Mouse (Mus musculus) layer of hippocampus, adult 2 months (tissue): ENCODE measurements at regions not wholly inside any gene's neighbourhood (a gene's known extent, or its start where the extent isn't known, plus 50 kb on each side); places are given as distances from the start of the nearest gene placed in this dataset.

Experiments
- DNase-seq, 2 experiments: peaks; one replicate each; pipeline ENCODE4 v3.0.0; 2022; ENCODE audit warnings: low spot score in 2 of 2
- H3K27ac ChIP-seq: fragments of 200-600 bp; 2 replicates; pipeline ENCODE4 v1.8.1; 2022
- H3K4me3 ChIP-seq: fragments of 200-600 bp; 2 replicates; pipeline ENCODE4 v1.8.1; 2022; ENCODE audit warnings: mild to moderate bottlenecking
- CTCF ChIP-seq: fragments of 200-600 bp; conservative IDR thresholded peaks from 2 replicates; pipeline ENCODE4 v1.8.1; 2022; ENCODE audit warnings: antibody characterized with exemption, mild to moderate bottlenecking, moderate library complexity

- no peak for TF ChIP-seq CTCF
Measured at GRCm38 (mm10) chr1:14485746-14486145, 1607.4 kb downstream of the 4930444P10Rik start.

GRCm38 (mm10) chr1:14484121-14484916 is 1608.8 kb downstream of the 4930444P10Rik start:
- no peak for TF ChIP-seq CTCF
- H3K4me3 ChIP-seq, result no peak overlapping the region
- DNase-seq, result peak in 1 of 2 experiments; percentile 13
- no peak overlapping the region for H3K27ac ChIP-seq

More at GRCm38 (mm10) chr1:14485746-14486145, 1607.4 kb downstream of the 4930444P10Rik start:
- H3K4me3 ChIP-seq, result no peak overlapping the region
- DNase-seq, result no peak
- H3K27ac ChIP-seq, result no peak overlapping the region

DNA sequence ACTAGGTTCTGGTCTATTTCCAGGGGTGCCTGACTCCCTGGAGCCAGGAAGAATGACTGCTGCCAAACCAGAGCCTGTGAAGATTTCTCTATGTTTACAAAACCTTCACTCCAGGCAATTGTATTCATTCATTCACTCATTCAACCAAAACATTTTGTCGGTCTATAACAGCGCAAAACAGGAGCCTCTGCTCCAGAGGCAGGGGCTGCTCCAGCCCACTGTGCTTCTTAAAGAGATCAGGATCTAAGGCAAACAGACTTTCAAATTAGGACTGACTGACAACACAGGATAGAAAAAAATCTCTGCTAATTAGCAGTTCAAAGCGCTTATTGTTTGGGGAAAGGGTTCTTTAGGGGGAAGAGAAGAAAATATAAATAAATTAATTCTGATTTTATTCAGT is 1620.8 kb downstream of the 4930444P10Rik start:
- Histone ChIP-seq H3K27ac (no peak overlapping the region), H3K4me3 (no peak overlapping the region)
- no peak for DNase-seq
- no peak for TF ChIP-seq CTCF

GRCm38 (mm10) chr1:14471551-14471950 is 1621.6 kb downstream of the 4930444P10Rik start:
- Histone ChIP-seq H3K27ac (no peak overlapping the region), H3K4me3 (no peak overlapping the region)
- no peak for TF ChIP-seq CTCF
- no peak for DNase-seq

GRCm38 (mm10) chr1:14464788-14465482 is 1628.2 kb downstream of the 4930444P10Rik start:
- no peak overlapping the region for H3K4me3 ChIP-seq
- H3K27ac ChIP-seq, result no peak overlapping the region
- TF ChIP-seq CTCF, result no peak
- no peak for DNase-seq

- TF ChIP-seq CTCF, result no peak
- no peak for DNase-seq
- H3K27ac ChIP-seq, result no peak overlapping the region
- H3K4me3 ChIP-seq, result no peak overlapping the region
Measured at GRCm38 (mm10) chr1:14462496-14462895, 1630.6 kb downstream of the 4930444P10Rik start.

GRCm38 (mm10) chr1:14460811-14461210 is 1632.3 kb downstream of the 4930444P10Rik start:
- DNase-seq, result no peak
- H3K27ac ChIP-seq, result no peak overlapping the region
- TF ChIP-seq CTCF, result no peak
- no peak overlapping the region for H3K4me3 ChIP-seq

DNA sequence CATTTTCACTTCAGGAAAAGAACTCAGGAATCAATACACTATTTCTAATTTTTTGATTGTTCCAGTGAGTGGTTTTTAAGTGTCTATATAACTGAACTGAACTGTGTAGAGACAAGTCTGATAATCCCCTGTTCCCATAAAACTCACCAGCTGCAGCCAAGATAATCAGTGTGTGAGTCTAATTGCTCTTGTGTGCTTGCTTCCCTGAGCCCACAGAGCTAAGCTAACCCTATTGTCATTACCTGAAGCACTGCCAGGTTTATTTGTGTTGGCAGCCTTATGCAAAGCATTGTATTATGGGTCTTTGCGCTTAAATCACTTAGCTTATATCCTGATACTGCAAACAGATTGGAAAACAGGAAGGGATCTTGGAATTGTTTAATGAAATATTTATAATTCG is 1663.8 kb downstream of the 4930444P10Rik start:
- Histone ChIP-seq H3K4me3 (no peak overlapping the region), H3K27ac (no peak overlapping the region)
- no peak for DNase-seq
- TF ChIP-seq CTCF, result no peak

DNA sequence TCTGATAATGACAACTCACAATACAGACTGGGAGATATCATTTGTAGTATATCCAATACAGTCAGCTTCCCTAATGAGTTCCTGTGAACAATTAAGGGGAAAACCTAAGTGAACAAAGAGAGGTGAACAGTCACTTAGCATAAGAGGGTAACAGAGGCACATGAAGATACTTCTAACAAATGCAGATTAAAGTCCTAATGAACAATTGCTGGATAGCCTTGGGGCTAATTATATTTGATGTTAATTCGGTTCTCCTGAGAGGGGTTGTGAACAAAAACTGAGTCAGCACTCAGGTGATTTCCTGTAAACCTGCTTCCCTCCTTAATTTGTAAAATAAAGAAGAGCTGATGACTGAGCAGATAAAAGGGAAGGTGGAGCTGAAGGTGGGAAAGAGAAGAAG is 1672.1 kb downstream of the 4930444P10Rik start:
- no peak for DNase-seq
- H3K4me3 ChIP-seq, result no peak overlapping the region
- no peak for TF ChIP-seq CTCF
- no peak overlapping the region for H3K27ac ChIP-seq

GRCm38 (mm10) chr1:14413826-14414445 is 1679.2 kb downstream of the 4930444P10Rik start:
- no peak overlapping the region for H3K4me3 ChIP-seq
- no peak for DNase-seq
- H3K27ac ChIP-seq, result no peak overlapping the region
- no peak for TF ChIP-seq CTCF

GRCm38 (mm10) chr1:14369957-14370833 is 1722.9 kb downstream of the 4930444P10Rik start:
- Histone ChIP-seq H3K4me3 (no peak overlapping the region), H3K27ac (no peak overlapping the region)
- no peak for DNase-seq
- no peak for TF ChIP-seq CTCF

DNA sequence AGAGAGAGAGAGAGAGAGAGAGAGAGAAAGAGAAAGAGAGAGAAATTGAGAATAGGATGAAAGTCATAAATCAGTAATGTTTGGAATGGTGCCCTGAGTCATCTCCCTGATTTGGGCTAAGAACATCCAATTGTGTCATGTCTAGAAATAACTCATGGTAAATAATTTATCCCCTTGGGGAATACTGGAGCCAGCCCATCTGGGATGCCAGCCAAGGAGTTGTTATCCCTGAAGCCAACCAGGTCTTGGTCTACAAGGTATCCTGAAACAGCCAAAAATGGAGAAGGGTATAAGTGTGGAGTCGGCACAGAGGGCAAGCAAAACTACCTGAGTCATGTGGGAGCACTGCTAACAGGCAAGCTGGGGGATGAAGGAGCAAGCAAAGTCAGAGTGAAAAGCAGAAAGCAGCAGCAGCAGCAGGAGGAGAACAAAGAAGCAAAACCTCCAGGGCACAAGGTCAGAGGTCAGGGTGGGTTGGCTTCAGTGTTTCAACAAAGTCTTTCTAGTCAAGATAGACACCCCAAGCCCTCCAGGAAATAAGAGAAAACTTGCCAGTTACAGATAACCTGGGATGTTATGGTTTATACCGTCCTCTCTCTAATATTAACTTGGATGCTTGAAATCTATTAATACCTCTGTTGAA is 1733.0 kb downstream of the 4930444P10Rik start:
- DNase-seq, result no peak
- H3K4me3 ChIP-seq, result no peak overlapping the region
- no peak for TF ChIP-seq CTCF
- H3K27ac ChIP-seq, result no peak overlapping the region
